Mouse (Mus musculus) spleen, adult 2 months (tissue): ENCODE results near the gene Ctcfl.

Source experiments
- CTCF ChIP-seq: fragments of 200-500 bp; IDR thresholded peaks from 2 replicates; pipeline ENCODE4 v1.5.1; 2011; ENCODE audit warnings: mild to moderate bottlenecking, inconsistent platforms; ENCODE audit not compliant: insufficient read depth, insufficient read length, insufficient replicate concordance; ENCODE audit errors: extremely low read depth
- POLR2A ChIP-seq: fragments of 200-500 bp; IDR thresholded peaks from 2 replicates; pipeline ENCODE4 v1.6.1; 2011; ENCODE audit warnings: low read depth, low read length, inconsistent platforms

DNA sequence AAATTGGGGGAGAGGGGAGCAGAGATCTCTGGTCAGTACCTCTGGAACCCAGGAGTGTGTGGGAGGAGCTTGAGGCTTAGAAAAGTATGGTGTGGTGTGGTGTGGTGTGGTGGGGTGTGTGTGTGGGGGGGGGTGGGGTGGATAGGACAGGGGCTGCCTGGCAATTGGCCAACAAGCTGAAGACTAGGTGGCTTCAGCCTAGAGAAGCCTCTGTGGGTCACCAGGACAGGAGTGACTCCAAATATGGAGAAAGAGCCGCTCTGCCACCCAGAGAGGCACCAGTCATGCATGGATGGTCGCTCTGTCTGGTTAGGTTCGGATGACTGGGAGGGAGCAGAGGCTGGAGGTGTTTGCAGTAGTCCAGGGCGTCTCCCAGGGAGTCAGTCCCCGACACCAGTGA, 71.9 kb downstream of the Ctcfl start:
- TF ChIP-seq POLR2A (no peak), CTCF (no peak)
